Mouse (Mus musculus) heart, adult 11 months (tissue): ENCODE data around the gene Hcfc1r1.

Experiments
- DNase-seq: peaks from one replicate; pipeline ENCODE4 v3.0.0; 2022

Gene Hcfc1r1

DNA sequence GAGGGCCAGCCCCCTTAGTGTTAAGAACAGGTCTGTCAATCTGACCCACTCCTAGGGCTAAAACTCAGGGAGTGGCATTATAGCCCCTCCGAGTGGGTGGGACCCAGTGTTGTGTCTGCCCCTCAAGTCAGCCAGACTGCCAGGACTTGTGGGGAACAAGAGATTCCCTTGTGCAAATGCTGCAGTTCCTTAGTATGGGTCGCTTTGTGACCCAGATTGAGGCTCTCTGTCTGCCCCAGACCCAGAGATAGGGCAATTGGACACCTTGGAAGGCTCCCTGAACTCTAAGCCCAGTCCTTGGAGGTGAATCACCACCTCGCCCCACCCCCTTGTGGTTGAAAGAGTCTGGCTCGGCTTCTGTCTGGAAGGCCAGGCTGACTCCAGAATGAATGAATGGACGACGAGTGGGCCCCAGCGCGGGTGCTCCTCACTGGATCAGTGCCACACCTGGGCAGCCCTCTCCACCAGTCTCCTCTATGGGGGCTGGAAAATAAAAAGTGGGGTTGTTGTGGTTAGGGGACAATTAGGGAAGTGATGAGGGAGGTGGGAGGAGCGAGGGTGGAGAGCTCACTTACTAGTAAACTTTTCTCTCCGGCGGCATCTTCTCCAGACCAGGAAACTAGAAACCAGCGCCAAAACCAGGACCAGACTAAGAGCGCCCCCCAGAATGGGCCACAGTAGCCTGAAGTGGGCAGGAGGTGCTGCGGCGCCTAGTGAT lies 2.3 kb downstream of the Hcfc1r1 start:
- peak; percentile 97 for DNase-seq

DNA sequence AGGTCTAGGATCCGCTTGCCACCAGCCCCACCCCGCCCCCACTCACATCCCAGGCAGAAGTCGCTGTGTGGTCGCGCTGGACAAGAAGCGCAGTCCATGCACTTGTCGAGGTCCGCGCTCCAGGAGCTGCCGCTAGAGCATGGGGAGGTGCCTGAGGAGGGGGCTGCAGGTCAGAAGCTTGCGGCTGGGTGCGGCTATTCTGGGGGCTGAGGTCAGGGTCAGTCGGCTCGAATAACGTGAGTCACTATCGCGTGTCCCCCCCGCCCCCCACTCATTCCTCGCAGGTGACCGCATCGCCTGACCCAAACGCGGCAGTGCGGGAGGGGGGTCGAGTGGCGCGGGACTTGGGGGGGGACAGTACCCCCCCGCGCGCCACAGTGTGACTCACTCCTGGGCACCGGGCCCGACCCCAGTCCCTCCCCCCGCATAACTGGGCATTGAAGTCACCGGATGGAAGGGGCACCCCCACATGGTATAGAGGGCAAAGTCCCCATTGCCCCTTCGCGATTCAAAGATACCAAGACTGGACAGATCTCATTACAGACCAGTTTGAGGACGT lies 3.2 kb downstream of the Hcfc1r1 start:
- DNase-seq, result peak; percentile 97

DNA sequence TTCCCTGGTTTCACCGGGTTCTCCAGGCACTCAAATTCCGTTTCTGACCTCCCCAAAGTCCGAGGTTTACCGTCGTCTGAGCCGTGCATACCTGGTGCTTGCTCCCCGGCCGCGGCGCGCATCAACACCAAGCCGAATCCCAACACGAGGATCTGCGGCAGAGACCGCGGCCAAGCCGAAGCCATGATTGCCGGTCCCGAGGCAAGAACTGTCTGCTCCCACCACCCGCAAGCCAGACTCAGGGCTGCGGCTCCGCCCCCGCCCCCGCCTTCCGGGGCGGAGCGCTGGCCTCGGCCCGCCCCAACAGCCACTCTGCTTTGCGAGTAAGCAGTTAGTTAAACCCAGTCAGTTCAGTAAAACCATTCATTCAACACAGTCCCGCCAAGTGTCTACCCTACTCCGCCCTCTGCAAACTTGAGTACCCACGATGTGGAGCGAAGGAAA lies 3.9 kb downstream of the Hcfc1r1 start, which contains the start of gene Tnfrsf12a:
TSS of gene Tnfrsf12a (minus strand) at position 233 of the 444 bp plus-strand sequence.
- DNase-seq, result peak; percentile 99

DNA sequence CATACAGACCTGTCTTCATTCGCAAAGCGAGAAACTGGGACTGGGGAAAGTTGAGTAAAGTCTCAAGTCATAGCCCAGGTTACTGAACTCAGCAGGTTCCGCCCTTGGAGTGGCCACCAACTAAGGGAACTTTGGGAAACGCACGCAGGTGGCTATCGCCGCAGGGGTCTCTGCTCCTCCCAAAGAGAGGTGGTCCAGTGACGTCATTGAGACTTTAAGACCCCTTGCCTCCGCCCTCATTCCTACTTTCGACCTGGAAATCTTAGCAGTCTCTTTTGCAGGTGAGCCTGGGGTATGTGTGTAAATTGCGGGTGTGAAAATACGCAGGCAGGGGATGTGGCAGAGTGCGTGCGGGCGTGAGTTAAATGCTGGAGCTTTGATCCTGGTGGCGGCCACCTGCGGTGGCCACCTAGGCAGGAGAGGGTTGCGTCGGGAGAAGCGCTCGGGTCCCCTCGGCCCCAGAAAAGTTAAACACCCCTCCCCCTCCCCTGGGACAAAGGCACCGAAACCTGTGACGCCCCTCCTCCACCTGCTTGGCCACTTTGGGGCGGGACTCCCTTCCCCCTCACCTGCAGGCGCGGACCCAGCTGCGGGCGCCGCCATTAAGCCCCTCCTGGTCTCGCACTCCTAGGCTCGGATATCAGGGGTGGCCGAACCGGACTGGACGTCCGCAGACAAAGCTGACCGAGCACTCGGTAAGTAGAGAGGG lies 5.9 kb downstream of the Hcfc1r1 start, which contains the start of gene Cldn6:
TSS of gene Cldn6 (plus strand) at position 123 of the 709 bp plus-strand sequence.
- peak; percentile 86 for DNase-seq

DNA sequence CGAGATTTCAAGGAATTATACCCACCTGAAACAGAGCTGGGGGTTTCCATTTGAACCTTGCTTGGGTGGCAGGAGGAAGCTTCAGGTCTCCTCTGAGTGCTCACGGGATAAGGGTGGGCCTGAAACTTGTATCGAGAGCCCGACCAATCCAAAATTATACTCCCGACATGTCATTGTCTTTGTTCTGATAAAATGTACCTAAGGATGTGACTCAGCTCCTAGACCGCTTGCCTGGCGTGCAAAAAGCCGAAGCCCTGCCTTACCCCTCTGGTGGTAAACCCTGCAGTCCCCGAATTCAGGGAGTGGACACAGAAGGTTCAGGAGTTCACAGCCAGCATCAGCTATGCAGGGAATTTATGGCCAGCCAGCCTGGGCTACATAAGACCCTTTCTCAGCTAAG lies 6.9 kb downstream of the Hcfc1r1 start:
- peak; percentile 79 for DNase-seq

DNA sequence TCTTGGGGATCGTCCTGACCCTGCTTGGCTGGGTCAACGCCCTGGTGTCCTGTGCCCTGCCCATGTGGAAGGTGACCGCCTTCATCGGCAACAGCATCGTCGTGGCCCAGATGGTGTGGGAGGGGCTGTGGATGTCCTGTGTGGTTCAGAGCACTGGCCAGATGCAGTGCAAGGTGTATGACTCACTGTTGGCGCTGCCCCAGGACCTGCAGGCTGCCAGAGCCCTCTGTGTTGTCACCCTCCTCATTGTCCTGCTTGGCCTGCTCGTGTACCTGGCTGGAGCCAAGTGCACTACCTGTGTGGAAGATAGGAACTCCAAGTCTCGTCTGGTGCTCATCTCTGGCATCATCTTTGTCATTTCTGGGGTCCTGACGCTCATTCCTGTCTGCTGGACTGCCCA lies 7.7 kb downstream of the Hcfc1r1 start:
- DNase-seq, result peak; percentile 88

DNA sequence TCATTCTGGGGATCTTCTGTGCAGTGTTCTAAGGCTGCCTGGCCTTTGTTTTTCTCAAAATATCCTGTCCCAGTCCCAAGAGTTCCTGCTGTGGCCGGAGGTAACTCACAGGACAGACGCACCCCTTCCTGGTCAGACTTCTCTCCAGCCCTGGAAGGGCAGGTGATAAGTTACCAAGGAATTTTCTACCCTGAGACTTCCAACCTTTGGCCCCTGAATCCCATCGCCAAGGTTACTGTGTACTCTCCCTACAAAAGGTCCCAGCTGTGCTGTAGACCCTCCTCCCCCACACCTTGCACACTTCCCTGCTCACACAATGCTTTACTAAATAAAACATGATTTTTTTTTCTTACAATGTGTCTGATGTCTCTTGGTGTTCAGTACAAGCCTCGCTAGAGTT lies 8.7 kb downstream of the Hcfc1r1 start:
- no peak for DNase-seq

DNA sequence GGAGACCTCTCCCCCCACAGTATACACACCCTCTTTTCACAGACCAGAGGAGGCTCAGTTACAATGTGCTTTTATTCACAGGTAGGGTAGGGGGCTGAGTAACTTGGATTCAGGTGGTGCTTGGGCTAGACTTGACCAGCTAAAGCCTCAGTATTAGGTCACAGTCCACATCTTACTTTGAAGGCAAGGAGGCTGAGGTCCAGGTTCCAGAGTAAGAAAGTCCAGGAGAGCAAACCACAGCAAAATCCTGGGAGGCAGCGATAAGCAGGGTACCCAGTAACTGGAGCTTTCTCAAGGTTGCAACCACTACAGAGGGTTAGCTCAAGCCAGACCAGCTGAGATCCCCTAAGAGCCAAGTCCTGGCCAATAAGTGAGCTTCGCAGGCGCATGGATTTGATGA lies 9.1 kb downstream of the Hcfc1r1 start:
- DNase-seq, result no peak

DNA sequence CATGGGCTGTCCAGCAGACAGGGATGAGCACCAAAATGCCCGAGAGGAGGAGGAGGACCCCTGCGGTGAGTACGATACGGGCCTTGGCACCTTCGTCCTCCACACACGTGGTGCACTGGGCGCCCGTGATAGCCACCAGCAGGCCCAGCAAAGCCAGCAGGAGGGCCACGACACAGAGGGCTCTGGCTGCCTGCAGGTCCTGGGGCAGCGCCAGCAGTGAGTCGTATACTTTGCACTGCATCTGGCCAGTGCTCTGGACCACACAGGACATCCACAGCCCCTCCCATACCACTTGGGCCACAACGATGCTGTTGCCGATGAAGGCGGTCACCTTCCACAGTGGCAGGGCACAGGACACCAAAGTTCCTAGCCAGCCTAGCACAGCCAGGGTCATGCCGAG lies 9.8 kb downstream of the Hcfc1r1 start:
- no peak for DNase-seq

DNA sequence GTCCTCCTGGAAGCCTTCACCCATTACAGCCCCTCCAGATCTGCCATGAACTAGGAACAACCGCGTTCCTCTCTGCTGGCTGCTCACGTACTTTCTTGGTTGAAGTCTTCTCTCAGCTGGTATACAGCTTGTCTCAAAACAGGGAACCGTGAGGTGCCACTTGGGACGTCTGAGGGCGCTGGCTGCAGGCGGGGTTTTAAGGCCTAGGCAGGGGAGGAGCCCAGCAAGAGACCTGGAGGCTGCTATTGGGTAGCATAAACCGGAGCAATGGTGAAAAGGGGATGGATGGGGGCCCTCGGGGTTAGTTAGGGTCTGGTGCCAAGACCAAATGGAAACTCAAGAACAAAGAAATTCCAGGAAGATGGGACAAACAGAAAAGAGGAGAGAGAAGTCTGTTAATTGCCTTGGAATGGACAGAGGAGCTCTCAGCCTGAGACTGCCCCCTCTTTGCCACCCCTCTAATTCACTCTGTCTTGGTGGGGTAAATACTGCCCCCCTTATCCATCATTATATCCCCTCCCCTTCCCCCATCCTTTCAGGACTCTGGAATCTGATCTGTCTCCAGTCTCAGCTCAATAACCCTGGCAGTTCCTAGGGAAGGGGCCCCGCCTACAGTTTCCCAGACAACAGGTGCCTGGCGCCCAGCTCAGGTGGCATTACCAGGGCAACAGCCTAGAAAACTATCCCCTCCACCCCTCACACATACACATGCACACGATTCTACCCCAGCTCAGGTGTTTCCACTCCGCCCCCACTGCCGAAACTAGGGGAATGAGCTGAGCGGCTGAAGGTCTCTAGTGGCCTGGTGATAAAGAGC lies 10.7 kb downstream of the Hcfc1r1 start, which contains the start of gene Cldn9:
TSS of gene Cldn9 (minus strand) at position 171 of the 817 bp plus-strand sequence.
- DNase-seq, result no peak

DNA sequence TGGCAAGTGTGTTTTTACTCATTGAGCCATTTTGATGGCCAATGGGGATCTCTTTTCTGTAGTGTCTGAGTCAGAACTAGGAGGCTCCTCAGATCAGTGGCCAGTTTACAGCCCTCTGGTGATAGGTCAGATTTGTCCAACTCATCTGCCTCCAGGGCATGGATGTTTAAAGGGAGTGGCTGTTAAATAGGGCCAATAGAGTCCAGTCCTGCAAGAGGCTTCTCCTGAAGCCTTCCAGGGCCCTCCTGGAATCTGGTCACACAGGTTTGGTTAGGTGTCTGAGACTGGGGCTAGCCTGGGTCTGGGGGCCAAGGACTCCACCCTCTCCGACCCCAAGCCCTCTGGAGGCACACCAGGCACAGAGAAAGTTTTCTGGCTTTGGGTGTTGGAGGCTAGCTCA lies 21.1 kb downstream of the Hcfc1r1 start:
- no peak for DNase-seq

DNA sequence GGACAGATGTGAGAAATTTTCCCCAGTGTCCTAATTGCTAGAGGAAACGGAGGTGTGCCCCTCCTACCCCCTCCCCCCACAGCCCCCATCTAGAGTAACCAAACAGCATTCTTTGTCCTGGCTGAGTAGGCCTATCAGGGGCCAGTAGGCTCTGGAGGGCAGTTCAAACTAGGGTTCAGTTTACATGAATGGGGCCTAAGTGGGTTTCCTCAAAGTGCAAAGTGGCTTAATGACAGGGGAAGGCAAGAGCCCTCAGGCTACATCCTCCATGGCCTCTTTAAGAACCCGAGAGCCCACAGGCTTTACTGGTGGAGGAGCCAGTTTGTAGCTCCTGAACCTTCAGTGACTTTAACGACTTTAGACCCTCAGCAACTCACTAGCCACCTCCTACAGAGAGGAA lies 22.4 kb downstream of the Hcfc1r1 start:
- no peak for DNase-seq

DNA sequence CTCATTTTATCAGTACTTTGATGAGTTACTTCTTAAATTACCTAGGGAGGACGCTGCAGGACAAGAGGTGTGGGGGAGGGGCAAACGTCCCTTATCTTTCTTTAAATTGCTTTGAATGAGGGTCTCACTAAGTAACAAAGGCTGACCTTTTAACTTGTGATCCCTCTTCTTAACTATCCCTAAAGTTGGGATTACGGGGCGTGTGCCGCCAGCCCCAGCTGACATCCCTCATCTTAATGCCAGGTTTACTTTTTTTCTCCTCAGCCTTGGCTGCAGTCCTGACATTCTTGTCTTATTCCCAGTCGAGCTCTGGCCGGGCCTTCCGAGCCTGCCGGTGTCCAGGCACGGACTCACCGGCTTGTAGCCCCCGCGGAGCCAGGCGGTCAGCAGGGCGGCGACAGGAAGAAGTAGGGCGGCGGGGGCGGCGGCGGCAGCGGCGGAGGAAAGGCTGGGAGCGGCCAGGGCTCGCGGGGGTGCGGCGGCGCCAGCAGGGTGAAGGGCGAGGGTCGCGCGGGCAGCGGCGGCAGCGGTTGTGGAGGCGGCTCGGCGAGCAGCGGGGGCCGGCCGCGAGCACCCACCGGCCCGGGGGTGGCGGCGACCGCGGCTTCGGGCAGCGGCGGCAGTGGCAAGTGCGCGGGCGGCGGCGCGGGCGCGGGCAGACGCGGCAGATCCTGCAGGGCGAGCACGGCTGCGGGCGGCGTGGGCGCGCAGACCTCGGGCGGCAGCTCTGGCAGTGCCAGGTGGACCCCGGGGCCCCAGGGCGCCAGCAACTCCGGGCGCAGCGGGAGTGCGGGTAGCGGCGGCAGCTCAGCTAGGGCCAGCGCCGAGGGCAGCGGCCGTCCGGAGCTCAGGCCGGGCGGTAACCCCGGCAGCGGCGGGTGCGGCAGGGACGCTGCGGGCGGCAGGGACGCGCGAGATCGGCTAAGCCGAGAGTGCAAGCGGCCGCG lies 26.0 kb downstream of the Hcfc1r1 start:
- peak; percentile 95 for DNase-seq

DNA sequence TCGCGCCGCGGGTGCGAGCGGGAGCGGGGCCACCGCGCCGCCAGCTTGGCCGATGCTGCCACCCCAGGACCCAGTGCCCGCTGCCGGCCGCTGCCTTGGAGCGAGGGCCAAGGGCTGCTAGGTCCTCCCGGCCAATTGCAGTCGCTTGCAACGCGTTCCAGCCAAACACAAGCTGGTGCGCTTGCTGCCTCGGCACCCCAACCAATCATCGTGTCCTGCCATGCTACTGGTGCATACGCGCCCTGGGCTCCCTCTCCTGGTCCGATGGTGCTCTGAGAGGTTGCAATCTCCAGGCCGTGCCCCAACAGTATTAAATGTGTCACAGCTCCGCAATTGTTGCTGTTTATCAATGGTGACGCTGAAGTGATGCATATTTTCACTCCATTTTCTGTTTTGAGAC lies 26.7 kb downstream of the Hcfc1r1 start:
- DNase-seq, result peak; percentile 100

DNA sequence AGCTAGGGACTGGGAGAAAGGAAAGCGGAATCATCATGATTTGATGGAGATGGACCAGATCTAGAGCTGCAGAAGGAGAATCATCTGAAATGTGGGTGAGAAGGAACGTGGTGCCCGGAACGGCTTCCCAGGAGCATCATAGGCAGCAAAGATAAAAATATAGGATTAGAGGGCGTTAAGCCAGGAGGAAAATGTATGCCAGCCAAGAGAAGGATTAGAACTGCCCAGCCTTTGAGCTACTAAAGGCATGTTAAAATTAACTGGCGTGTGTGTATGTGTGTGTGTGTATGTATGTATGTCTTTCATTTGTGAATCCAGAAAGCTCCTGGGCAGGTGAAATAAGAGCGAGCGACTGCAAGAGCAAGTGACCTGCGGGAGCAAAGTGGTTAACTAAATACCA lies 29.9 kb downstream of the Hcfc1r1 start:
- DNase-seq, result no peak

DNA sequence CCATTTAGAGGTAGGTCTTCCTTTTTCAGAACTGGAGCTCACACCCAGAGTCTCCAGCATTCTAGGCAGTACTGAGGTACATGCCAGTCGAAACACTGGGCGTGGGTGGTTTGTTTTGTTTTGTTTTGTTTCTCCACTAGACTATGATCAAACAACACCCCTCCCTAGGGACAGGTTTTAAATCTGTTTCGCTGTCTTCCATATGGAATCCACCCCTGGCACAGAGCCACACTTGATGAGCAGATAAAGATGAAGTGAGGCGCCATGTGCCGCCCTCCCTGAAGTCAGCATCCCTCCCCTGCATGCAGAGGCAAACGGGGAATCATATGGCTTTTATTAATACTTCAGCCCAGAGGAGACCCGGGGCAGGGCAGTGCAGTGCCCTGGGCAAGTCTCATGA lies 31.3 kb downstream of the Hcfc1r1 start:
- no peak for DNase-seq

DNA sequence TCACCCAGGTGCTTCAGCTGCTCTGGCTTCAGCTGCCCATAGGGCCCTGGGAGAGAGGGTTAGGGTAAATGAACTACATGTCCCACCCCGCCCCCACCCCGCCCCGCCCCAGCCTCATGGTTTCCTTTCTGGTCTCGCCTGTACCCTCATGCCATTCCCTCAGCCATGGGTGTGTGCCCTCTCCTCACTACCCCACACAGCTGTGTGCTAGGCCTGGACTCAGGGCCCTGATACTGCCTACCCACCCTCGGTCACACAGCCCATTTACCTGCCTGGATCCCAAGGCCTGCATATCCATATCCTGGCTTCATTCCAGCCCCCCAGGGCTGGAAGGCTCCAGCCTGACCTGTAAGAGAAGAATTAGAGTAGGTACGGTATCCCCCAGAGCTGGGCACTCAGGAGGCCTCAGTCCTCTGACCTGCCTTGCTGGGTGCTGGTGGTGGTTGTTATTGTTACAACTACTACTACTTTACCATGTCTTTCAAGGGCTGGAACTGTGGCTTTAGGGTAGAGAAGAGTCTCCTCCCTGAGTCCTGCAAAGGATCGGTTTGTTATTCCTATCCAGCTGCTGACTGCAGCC lies 32.2 kb downstream of the Hcfc1r1 start:
- DNase-seq, result no peak

DNA sequence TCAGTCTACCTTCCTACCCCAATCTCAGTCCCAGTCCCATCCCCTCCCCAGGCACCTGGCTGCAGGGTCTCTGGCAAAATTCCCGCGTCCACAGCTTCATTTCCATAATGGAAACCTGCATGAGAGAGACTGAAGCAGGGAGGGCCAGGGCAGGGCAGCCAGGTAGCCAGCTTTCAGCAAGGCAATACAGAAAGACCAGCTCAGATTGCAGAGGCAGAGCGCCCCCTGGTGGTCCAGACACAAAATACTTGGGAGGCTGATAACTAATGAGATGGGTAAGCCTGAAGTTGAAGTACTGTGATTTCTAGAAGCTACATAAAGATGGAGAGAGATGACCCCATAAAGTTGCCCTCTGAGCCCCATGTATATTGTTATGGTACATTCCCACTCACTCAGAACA lies 32.8 kb downstream of the Hcfc1r1 start:
- DNase-seq, result peak; percentile 94

DNA sequence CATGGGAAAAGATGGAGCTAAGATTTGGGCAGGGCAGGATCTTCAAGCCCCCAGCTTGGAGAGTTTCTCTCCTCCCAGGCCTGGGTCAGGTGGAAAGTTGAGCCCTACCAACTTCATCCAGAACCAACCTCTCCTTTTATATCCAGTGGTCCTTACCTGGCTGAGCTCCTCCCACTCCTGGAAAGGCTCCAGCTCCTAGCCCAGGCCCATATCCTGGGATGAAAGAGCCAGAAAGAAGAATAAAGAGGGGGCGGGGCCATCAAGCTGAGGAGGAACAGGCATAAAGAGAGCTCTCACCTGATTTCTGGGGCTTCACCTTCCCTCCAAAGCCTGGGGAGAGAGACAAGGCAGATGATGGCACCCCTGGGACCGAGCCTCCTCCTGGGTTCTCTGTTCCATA lies 43.6 kb downstream of the Hcfc1r1 start:
- no peak for DNase-seq

DNA sequence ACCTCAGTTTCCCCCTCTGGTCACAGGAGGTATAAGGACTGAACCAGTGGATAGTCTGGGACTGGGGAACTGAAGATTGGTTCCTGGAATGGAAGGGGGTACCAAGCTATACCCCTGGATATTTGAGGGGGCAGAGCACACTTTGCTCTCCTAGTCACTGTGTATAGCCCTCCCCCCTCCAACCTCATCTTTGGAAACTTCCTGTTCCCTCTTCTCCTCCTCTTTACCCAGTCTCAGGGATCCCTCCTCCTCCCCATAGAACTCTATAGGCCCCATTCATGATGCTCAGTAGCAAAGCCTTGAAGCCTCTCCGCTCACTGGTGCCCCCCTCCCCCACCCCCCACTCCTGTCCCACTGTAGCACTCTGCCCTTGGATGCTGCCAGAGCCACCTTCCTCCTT lies 46.1 kb downstream of the Hcfc1r1 start:
- no peak for DNase-seq

DNA sequence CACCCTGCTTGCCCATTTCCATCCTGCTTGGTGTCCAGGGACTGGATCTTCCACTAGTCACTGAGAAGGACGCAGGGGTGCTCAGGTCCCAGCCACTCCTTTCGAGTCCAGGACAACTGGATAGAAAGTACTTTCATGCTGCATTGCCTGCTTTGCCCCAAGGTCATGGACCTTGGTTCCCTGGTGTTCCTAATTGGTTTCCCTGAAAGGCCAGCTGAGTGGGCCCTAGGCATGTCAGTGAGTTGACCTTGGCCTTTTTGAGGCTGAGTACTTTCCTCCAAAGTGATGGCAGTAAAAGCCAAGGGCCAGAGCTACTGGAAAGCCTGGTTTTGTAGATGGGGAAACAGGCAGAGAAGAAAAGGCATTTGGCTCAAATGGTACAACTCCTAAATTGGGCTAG lies 48.5 kb downstream of the Hcfc1r1 start:
- no peak for DNase-seq
